Mouse (Mus musculus) left cerebral cortex, postnatal 36 days (tissue): ENCODE data around the gene Ncaph2. TPM values are rescaled to one million over a fixed set of nuclear protein-coding genes. Genes with fewer than 3 reads are reported as not detected.

Experiments
- DNase-seq, 2 experiments: peaks; one replicate each; pipeline ENCODE4 v3.0.0; 2021 to 2022; ENCODE audit warnings: low spot score in 2 of 2, mixed read lengths in 1 of 2
- intact Hi-C: fragments of 180-260 bp; cut with DNase I; formaldehyde crosslinking; loops from one replicate; pipeline ENCODE4 v1.15.1; 2025
- total RNA-seq, 2 experiments: library from RNA; stranded (reverse); gene quantifications; 2 replicates each; pipeline ENCODE4 v1.2.3; 2021

Gene Ncaph2
- total RNA-seq, 2 experiments from 2014 or later: 89.8 to 109 TPM

GRCm38 (mm10) chr15:89376040-89376439, 20.5 kb downstream of the Ncaph2 start:
- DNase-seq: no peak
- intact Hi-C loops: no loop called here

- no peak for DNase-seq
- intact Hi-C loops: no loop called here
Observed at GRCm38 (mm10) chr15:89376957-89377356, 21.4 kb downstream of the Ncaph2 start, which contains the start of gene Tymp. Gene Tymp, minus strand, starts transcription at chr15:89377039.

GRCm38 (mm10) chr15:89377362-89377761, 21.8 kb downstream of the Ncaph2 start:
- DNase-seq: no peak
- intact Hi-C loops: no loop called here

GRCm38 (mm10) chr15:89377938-89378828, 22.7 kb downstream of the Ncaph2 start:
- intact Hi-C loops: no loop called here
- DNase-seq: no peak

GRCm38 (mm10) chr15:89378831-89379401, 23.4 kb downstream of the Ncaph2 start, which contains the start of gene Odf3b:
Gene Odf3b, minus strand, starts transcription at chr15:89379282.
- DNase-seq: no peak
- intact Hi-C loops: no loop called here

- intact Hi-C loops: no loop called here
Observed at GRCm38 (mm10) chr15:89379429-89379828, 23.9 kb downstream of the Ncaph2 start.

GRCm38 (mm10) chr15:89384617-89385016, 29.1 kb downstream of the Ncaph2 start, which contains the start of gene Klhdc7b:
Gene Klhdc7b, plus strand, starts transcription at chr15:89384917.
- DNase-seq: no peak
- intact Hi-C loops: no loop called here

More at GRCm38 (mm10) chr15:89379429-89379828, 23.9 kb downstream of the Ncaph2 start:
- DNase-seq: no peak

GRCm38 (mm10) chr15:89387127-89387526, 31.6 kb downstream of the Ncaph2 start:
- intact Hi-C loops: no loop called here
- DNase-seq: no peak

GRCm38 (mm10) chr15:89390081-89390480, 34.6 kb downstream of the Ncaph2 start:
- no peak for DNase-seq
- intact Hi-C loops: no loop called here

GRCm38 (mm10) chr15:89396883-89397282, 41.4 kb downstream of the Ncaph2 start:
- intact Hi-C loops: no loop called here
- no peak for DNase-seq

GRCm38 (mm10) chr15:89398146-89398545, 42.6 kb downstream of the Ncaph2 start:
- intact Hi-C loops: no loop called here
- DNase-seq: no peak

- intact Hi-C loops: no loop called here
- DNase-seq: no peak
Observed at GRCm38 (mm10) chr15:89399716-89400115, 44.2 kb downstream of the Ncaph2 start.

GRCm38 (mm10) chr15:89402471-89402870, 47.0 kb downstream of the Ncaph2 start:
- intact Hi-C loops: no loop called here
- no peak for DNase-seq

GRCm38 (mm10) chr15:89404831-89405623, 49.5 kb downstream of the Ncaph2 start:
- DNase-seq: no peak
- intact Hi-C loops: no loop called here

GRCm38 (mm10) chr15:89406691-89407090, 51.2 kb downstream of the Ncaph2 start:
- no peak for DNase-seq
- intact Hi-C loops: no loop called here

GRCm38 (mm10) chr15:89410118-89410517, 54.6 kb downstream of the Ncaph2 start, which contains the start of gene Syce3:
Gene Syce3, minus strand, starts transcription at chr15:89410503.
- intact Hi-C loops: no loop called here

GRCm38 (mm10) chr15:89415282-89415681, 59.8 kb downstream of the Ncaph2 start:
- intact Hi-C loops: no loop called here
- no peak for DNase-seq

More at GRCm38 (mm10) chr15:89410118-89410517, 54.6 kb downstream of the Ncaph2 start, which contains the start of gene Syce3:
- no peak for DNase-seq

- DNase-seq: no peak
- intact Hi-C loops: no loop called here
Observed at GRCm38 (mm10) chr15:89421938-89422337, 66.4 kb downstream of the Ncaph2 start.
